Mouse (Mus musculus): ENCODE measurements around the gene Cdh4. TPM values are rescaled to one million over a fixed set of nuclear protein-coding genes. Genes with fewer than 3 reads are reported as not detected.

Cdh4 gene
- polyA plus RNA-seq, 1 experiment from 2014 or later: 42.8 TPM

DNA sequence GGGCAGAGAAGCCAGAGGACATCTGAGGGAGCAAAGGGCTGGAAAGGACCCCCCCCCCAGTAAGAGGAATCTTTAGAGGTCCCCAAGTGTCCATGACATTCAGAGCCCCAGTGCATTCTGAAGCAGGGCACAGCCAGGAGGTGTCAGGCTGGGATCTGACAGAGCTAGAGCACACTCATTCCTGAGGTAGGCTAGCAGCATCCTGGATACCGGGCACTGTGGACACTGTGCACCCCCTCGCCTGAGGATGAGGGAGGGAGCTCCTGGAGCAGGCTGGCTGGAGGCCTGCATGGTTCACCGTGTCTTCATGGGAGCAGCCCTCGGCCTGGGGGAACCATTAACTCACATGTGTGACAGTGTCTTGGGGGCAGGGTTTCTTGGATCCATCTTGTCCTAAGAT is 287.6 kb downstream of the Cdh4 start:
- no peak overlapping the region for H3K9ac ChIP-seq (replicated peaks; ENCODE audit: low read length)
- no peaks in the 10 kb centered on the region for H3K36me3 ChIP-seq (ENCODE audit: control insufficient read depth, insufficient read depth, low read length)
- ATAC-seq (ENCODE audit: low FRiP score, low TSS enrichment): no peak
- H3K4me1 ChIP-seq (ENCODE audit: control insufficient read depth, insufficient read depth, low read length): peaks cover 10% of the 10 kb centered on the region
- no peak overlapping the region for H3K4me2 ChIP-seq (ENCODE audit: low read length)
- 70% methylated on average over 4 of the region's 4 CpGs for WGBS
- no peaks in the 10 kb centered on the region for H3K27me3 ChIP-seq (ENCODE audit: control insufficient read depth, insufficient read depth, low read length)
- DNase-seq: no peak
- H3K4me3 ChIP-seq (replicated peaks; ENCODE audit: low read depth, low read length): no peak overlapping the region
- no peaks in the 10 kb centered on the region for H3K9me3 ChIP-seq (ENCODE audit: control insufficient read depth, low read length)
- H3K27ac ChIP-seq (replicated peaks; ENCODE audit: low read depth, low read length): no peak overlapping the region

DNA sequence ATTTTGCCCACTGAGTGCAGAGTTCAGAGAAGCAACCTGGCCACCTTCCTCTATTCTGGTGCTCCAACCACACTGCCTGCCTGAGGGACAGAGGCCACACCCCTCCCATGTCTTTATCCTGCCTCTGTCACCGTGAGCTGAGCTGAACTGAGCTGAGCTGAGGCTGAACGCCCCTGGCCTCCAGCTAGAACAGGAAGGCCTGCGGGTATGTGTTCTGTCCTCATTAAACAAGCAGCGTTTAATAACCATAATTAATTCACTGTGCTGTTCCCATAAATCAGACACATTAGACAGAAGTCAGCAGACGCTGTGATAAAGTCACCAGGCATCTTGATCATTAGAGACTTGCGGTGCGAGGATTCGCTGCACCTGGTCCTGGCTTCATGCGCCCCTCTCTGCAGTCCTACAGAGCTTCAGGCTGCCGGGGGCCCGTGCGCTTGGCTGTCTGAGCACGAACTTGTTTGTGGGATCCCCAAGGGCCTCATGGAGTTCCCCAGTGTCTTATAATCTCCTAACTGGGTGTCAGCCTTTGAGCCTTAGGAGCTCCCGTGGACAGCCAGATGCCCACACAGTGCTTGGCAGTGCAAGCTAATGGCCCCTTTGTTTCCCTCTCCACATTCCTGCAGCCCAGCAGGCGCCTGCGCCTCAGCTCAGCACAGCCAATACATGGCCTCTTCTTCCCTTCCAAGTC is 291.1 kb downstream of the Cdh4 start:
- peaks cover 10% of the 10 kb centered on the region for H3K4me1 ChIP-seq (ENCODE audit: control insufficient read depth, insufficient read depth, low read length)
- no peak overlapping the region for H3K4me3 ChIP-seq (replicated peaks; ENCODE audit: low read depth, low read length)
- peak; percentile 64 for ATAC-seq (ENCODE audit: low FRiP score, low TSS enrichment)
- 19% methylated on average over 16 of the region's 16 CpGs for WGBS
- no peak overlapping the region for H3K4me2 ChIP-seq (ENCODE audit: low read length)
- H3K9me3 ChIP-seq (ENCODE audit: control insufficient read depth, low read length): no peaks in the 10 kb centered on the region
- H3K9ac ChIP-seq (replicated peaks; ENCODE audit: low read length): 0 out of 2 replicates have a peak overlapping the region, but pooled peaks have one; percentile 20
- H3K36me3 ChIP-seq (ENCODE audit: control insufficient read depth, insufficient read depth, low read length): no peaks in the 10 kb centered on the region
- H3K27me3 ChIP-seq (ENCODE audit: control insufficient read depth, insufficient read depth, low read length): no peaks in the 10 kb centered on the region
- DNase-seq: peak; percentile 58
- H3K27ac ChIP-seq (replicated peaks; ENCODE audit: low read depth, low read length): peak overlapping the region; percentile 63

GRCm38 (mm10) chr2:179742419-179742818 is 300.2 kb downstream of the Cdh4 start:
- no peaks in the 10 kb centered on the region for H3K9me3 ChIP-seq (ENCODE audit: control insufficient read depth, low read length)
- H3K27me3 ChIP-seq (ENCODE audit: control insufficient read depth, insufficient read depth, low read length): no peaks in the 10 kb centered on the region
- no peak overlapping the region for H3K9ac ChIP-seq (replicated peaks; ENCODE audit: low read length)
- H3K36me3 ChIP-seq (ENCODE audit: control insufficient read depth, insufficient read depth, low read length): no peaks in the 10 kb centered on the region
- H3K4me3 ChIP-seq (replicated peaks; ENCODE audit: low read depth, low read length): no peak overlapping the region
- ATAC-seq (ENCODE audit: low FRiP score, low TSS enrichment) (no peak), DNase-seq (no peak)
- no peak overlapping the region for H3K27ac ChIP-seq (replicated peaks; ENCODE audit: low read depth, low read length)
- no peaks in the 10 kb centered on the region for H3K4me1 ChIP-seq (ENCODE audit: control insufficient read depth, insufficient read depth, low read length)
- H3K4me2 ChIP-seq (ENCODE audit: low read length): no peak overlapping the region
- WGBS: 100% methylated on average over 1 of the region's 1 CpGs

- no peak overlapping the region for H3K4me3 ChIP-seq (replicated peaks; ENCODE audit: low read depth, low read length)
- no peak overlapping the region for H3K27ac ChIP-seq (replicated peaks; ENCODE audit: low read depth, low read length)
- no peaks in the 10 kb centered on the region for H3K9me3 ChIP-seq (ENCODE audit: control insufficient read depth, low read length)
- H3K36me3 ChIP-seq (ENCODE audit: control insufficient read depth, insufficient read depth, low read length): no peaks in the 10 kb centered on the region
- WGBS: 90% methylated on average over 6 of the region's 6 CpGs
- no peak for ATAC-seq (ENCODE audit: low FRiP score, low TSS enrichment)
- no peak for DNase-seq
- H3K9ac ChIP-seq (replicated peaks; ENCODE audit: low read length): no peak overlapping the region
- no peaks in the 10 kb centered on the region for H3K27me3 ChIP-seq (ENCODE audit: control insufficient read depth, insufficient read depth, low read length)
- H3K4me2 ChIP-seq (ENCODE audit: low read length): no peak overlapping the region
- H3K4me1 ChIP-seq (ENCODE audit: control insufficient read depth, insufficient read depth, low read length): no peaks in the 10 kb centered on the region
Measured at GRCm38 (mm10) chr2:179742828-179743227, 300.6 kb downstream of the Cdh4 start.

- ATAC-seq (ENCODE audit: low FRiP score, low TSS enrichment): no peak
- no peak overlapping the region for H3K9ac ChIP-seq (replicated peaks; ENCODE audit: low read length)
Measured at GRCm38 (mm10) chr2:179746491-179746890, 304.3 kb downstream of the Cdh4 start.

GRCm38 (mm10) chr2:179749399-179749798 is 307.2 kb downstream of the Cdh4 start:
- H3K4me3 ChIP-seq (replicated peaks; ENCODE audit: low read depth, low read length): no peak overlapping the region
- peaks cover 2% of the 10 kb centered on the region; the same call in 1 of the 2 replicates for H3K4me1 ChIP-seq (ENCODE audit: control insufficient read depth, insufficient read depth, low read length)
- 78% methylated on average over 3 of the region's 3 CpGs for WGBS

More at GRCm38 (mm10) chr2:179746491-179746890, 304.3 kb downstream of the Cdh4 start:
- H3K36me3 ChIP-seq (ENCODE audit: control insufficient read depth, insufficient read depth, low read length): no peaks in the 10 kb centered on the region
- H3K9me3 ChIP-seq (ENCODE audit: control insufficient read depth, low read length): no peaks in the 10 kb centered on the region
- no peak overlapping the region for H3K27ac ChIP-seq (replicated peaks; ENCODE audit: low read depth, low read length)
- H3K4me3 ChIP-seq (replicated peaks; ENCODE audit: low read depth, low read length): no peak overlapping the region
- H3K27me3 ChIP-seq (ENCODE audit: control insufficient read depth, insufficient read depth, low read length): no peaks in the 10 kb centered on the region
- no peak for DNase-seq
- 94% methylated on average over 7 of the region's 7 CpGs for WGBS
- H3K4me2 ChIP-seq (ENCODE audit: low read length): no peak overlapping the region
- no peaks in the 10 kb centered on the region for H3K4me1 ChIP-seq (ENCODE audit: control insufficient read depth, insufficient read depth, low read length)

GRCm38 (mm10) chr2:179753811-179754210 is 311.6 kb downstream of the Cdh4 start:
- Histone ChIP-seq H3K4me1 (ENCODE audit: control insufficient read depth, insufficient read depth, low read length) (peaks cover 5% of the 10 kb centered on the region; the same call in 1 of the 2 replicates), H3K9me3 (ENCODE audit: control insufficient read depth, low read length) (no peaks in the 10 kb centered on the region), H3K27ac (replicated peaks; ENCODE audit: low read depth, low read length) (no peak overlapping the region), H3K36me3 (ENCODE audit: control insufficient read depth, insufficient read depth, low read length) (no peaks in the 10 kb centered on the region), H3K4me3 (replicated peaks; ENCODE audit: low read depth, low read length) (no peak overlapping the region), H3K27me3 (ENCODE audit: control insufficient read depth, insufficient read depth, low read length) (no peaks in the 10 kb centered on the region), H3K4me2 (ENCODE audit: low read length) (no peak overlapping the region), H3K9ac (replicated peaks; ENCODE audit: low read length) (no peak overlapping the region)
- WGBS: 71% methylated on average over 9 of the region's 9 CpGs
- peak; percentile 44 for DNase-seq
- no peak for ATAC-seq (ENCODE audit: low FRiP score, low TSS enrichment)

More at GRCm38 (mm10) chr2:179749399-179749798, 307.2 kb downstream of the Cdh4 start:
- Histone ChIP-seq H3K36me3 (ENCODE audit: control insufficient read depth, insufficient read depth, low read length) (no peaks in the 10 kb centered on the region), H3K4me2 (ENCODE audit: low read length) (no peak overlapping the region), H3K27ac (replicated peaks; ENCODE audit: low read depth, low read length) (no peak overlapping the region), H3K9ac (replicated peaks; ENCODE audit: low read length) (no peak overlapping the region), H3K9me3 (ENCODE audit: control insufficient read depth, low read length) (no peaks in the 10 kb centered on the region), H3K27me3 (ENCODE audit: control insufficient read depth, insufficient read depth, low read length) (no peaks in the 10 kb centered on the region)
- DNase-seq: no peak
- no peak for ATAC-seq (ENCODE audit: low FRiP score, low TSS enrichment)

DNA sequence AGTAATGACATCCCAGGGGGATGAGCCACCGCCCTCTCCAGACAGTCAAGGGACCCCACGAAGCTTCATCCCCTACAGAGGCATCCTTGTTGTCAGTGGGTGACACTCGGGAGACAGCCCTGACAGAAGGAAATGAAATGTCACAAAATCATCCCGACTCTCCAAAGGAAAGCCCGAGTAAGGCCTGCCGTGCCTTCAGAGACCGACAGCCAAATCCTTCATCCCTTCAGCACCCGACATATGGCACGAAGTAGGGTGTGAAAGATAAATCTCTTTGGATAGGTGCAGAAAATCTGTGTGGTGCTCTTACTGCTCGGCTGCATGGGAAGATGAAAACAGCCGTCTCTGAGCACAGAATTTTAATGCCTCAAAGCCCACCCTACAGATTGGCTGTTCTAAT is 312.5 kb downstream of the Cdh4 start:
- no peak overlapping the region for H3K4me3 ChIP-seq (replicated peaks; ENCODE audit: low read depth, low read length)
- DNase-seq (no peak), ATAC-seq (ENCODE audit: low FRiP score, low TSS enrichment) (no peak)
- no peaks in the 10 kb centered on the region for H3K27me3 ChIP-seq (ENCODE audit: control insufficient read depth, insufficient read depth, low read length)
- no peaks in the 10 kb centered on the region for H3K36me3 ChIP-seq (ENCODE audit: control insufficient read depth, insufficient read depth, low read length)
- WGBS: 75% methylated on average over 11 of the region's 11 CpGs
- H3K27ac ChIP-seq (replicated peaks; ENCODE audit: low read depth, low read length): no peak overlapping the region
- H3K9ac ChIP-seq (replicated peaks; ENCODE audit: low read length): no peak overlapping the region
- H3K4me2 ChIP-seq (ENCODE audit: low read length): no peak overlapping the region
- H3K9me3 ChIP-seq (ENCODE audit: control insufficient read depth, low read length): no peaks in the 10 kb centered on the region
- peaks cover 5% of the 10 kb centered on the region; the same call in 1 of the 2 replicates for H3K4me1 ChIP-seq (ENCODE audit: control insufficient read depth, insufficient read depth, low read length)

Data from midbrain, embryonic 14.5 days (tissue).